Comparison of ENCODE assay signal across 9 mouse cellular contexts in the genomic region with DNA sequence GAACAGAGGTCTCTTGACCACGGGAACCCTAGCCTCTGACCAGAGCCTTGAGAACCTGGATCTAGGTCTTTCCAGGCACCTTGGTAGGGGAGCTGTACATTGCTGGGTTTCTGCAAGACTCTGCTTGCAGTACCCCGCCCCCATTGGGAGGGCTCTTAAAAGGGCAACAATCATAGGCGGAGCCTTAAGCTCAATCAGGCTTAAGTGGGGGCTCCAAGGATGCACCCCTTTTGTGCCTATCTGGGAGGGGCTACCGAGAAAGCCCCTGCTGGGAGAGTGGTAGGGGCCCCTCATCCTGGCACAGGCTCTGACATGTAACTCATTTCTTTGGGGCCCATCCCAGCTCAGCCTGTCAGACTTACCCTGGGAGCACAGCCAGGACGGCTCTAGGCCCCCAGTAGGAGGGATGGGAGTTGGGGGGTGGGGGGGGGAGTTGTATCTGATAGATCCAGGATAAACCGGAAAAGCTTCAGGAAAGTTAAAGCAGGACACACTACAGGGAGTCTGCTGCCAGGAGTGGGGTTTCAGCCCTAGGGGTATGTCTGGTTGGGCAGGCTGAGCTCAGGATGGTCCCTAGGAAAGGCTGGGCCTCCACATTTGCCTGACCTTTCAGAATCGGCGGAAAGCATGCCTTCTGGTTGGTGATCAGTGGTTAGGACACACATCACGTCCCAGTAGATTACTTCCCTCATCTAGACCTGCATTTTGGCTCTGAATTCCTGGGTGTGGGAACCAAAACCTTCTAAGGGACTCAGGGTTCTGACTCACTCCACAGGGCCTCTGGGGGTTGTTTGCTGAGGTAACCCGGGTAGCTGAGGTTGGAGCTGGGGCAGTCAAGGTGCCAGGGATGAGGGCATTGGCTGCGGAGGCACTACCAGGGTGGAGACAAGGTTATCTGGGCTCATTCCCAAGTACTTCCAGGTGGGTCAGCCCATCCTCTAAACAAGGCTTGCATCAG. TPM values are rescaled to one million over a fixed set of nuclear protein-coding genes. Genes with fewer than 3 reads are reported as not detected.
A peak's percentile ranks its signal among the peaks of the same experiment; 100 is the strongest.
DNase-seq lines count a peak whose midpoint lies in the region; ATAC-seq and TF ChIP-seq lines count a peak whose summit lies in the region.
"Had no signal": no experiment of that assay in that cellular context is flagged by ENCODE, and none has a peak within 500 bp of the region (broad histone marks: within the 10 kb centered on the region; RNA-seq: fewer than 3 reads in every experiment).

No protein-coding gene starts in this region.

- H3K4me1 ChIP-seq in forebrain, embryonic 16.5 days (replicated peaks; ENCODE audit: control insufficient read depth, insufficient read depth, low read length): peaks cover 28% of the 10 kb centered on the region
- peaks cover 9% of the 10 kb centered on the region for H3K4me1 ChIP-seq in intestine, embryonic 14.5 days (replicated peaks; ENCODE audit: control insufficient read depth, insufficient read depth, low read length)
- H3K4me1 ChIP-seq in liver, embryonic 12.5 days: peaks cover 11% of the 10 kb centered on the region
- H3K4me1 ChIP-seq in neural tube, embryonic 12.5 days: peaks cover 46% of the 10 kb centered on the region

- H3K36me3 ChIP-seq in forebrain, embryonic 16.5 days (ENCODE audit: control insufficient read depth, insufficient read depth): peaks cover 20% of the 10 kb centered on the region
- H3K36me3 ChIP-seq in intestine, embryonic 14.5 days (ENCODE audit: control insufficient read depth, insufficient read depth, low read length): peaks cover 42% of the 10 kb centered on the region
- peaks cover 43% of the 10 kb centered on the region for H3K36me3 ChIP-seq in liver, embryonic 12.5 days
- peaks cover 35% of the 10 kb centered on the region for H3K36me3 ChIP-seq in neural tube, embryonic 12.5 days

- DNase-seq in layer of hippocampus, adult 2 months (ENCODE audit: low spot score in 2 of 2): peak in 1 of 2 experiments; percentile 65
- no peak for DNase-seq in layer of hippocampus, postnatal 25 days (ENCODE audit: extremely low spot score in 1 of 2, low spot score in 1 of 2)
- DNase-seq in cerebellum, adult 11 months: peak; percentile 63
- DNase-seq in intestine, embryonic 14.5 days (ENCODE audit: low spot score): peak; percentile 81
- DNase-seq in c-Kit-positive CD71-positive TER-119-positive erythroid progenitor cells, embryonic 14.5 days (ENCODE audit: low spot score): no peak

- TF ChIP-seq CTCF in layer of hippocampus, adult 2 months (conservative IDR thresholded peaks at IDR 0.05): no peak

- ATAC-seq in forebrain, embryonic 16.5 days: peak; percentile 83
- ATAC-seq in intestine, embryonic 14.5 days (replicated peaks; ENCODE audit: low FRiP score, low TSS enrichment, low read depth): peak; percentile 77
- peak; percentile 33; the same call in 1 of the 2 replicates for ATAC-seq in liver, embryonic 12.5 days
- peak; percentile 66 for ATAC-seq in neural tube, embryonic 12.5 days (ENCODE audit: low FRiP score, low read depth)

- no peaks in the 10 kb centered on the region for H3K27me3 ChIP-seq in forebrain, embryonic 16.5 days (replicated peaks; ENCODE audit: control insufficient read depth, insufficient read depth, low read length)
- H3K27me3 ChIP-seq in intestine, embryonic 14.5 days (replicated peaks; ENCODE audit: control insufficient read depth, insufficient read depth, low read length): no peaks in the 10 kb centered on the region
- peaks cover 10% of the 10 kb centered on the region; the same call in 1 of the 2 replicates for H3K27me3 ChIP-seq in liver, embryonic 12.5 days (replicated peaks)
- no peaks in the 10 kb centered on the region for H3K27me3 ChIP-seq in neural tube, embryonic 12.5 days (replicated peaks)

- peak overlapping the region; percentile 62 for H3K4me2 ChIP-seq in forebrain, embryonic 16.5 days (ENCODE audit: low read length)
- peak overlapping the region; percentile 39 for H3K4me2 ChIP-seq in intestine, embryonic 14.5 days (ENCODE audit: low read length)
- peak overlapping the region; percentile 30 for H3K4me2 ChIP-seq in liver, embryonic 12.5 days
- peak overlapping the region; percentile 52 for H3K4me2 ChIP-seq in neural tube, embryonic 12.5 days (replicated peaks)

- peak overlapping the region; percentile 51; the same call in 1 of the 2 replicates for H3K27ac ChIP-seq in layer of hippocampus, adult 2 months
- H3K27ac ChIP-seq in forebrain, embryonic 16.5 days (ENCODE audit: low read length): peak overlapping the region; percentile 78
- no peak overlapping the region for H3K27ac ChIP-seq in intestine, embryonic 14.5 days (ENCODE audit: low read depth)
- H3K27ac ChIP-seq in liver, embryonic 12.5 days: no peak overlapping the region
- H3K27ac ChIP-seq in neural tube, embryonic 12.5 days: peak overlapping the region; percentile 33; the same call in 1 of the 2 replicates
- H3K27ac ChIP-seq: macrophage had no signal

- no peaks in the 10 kb centered on the region for H3K9me3 ChIP-seq in forebrain, embryonic 16.5 days (ENCODE audit: control insufficient read depth, low read length)
- no peaks in the 10 kb centered on the region for H3K9me3 ChIP-seq in intestine, embryonic 14.5 days (ENCODE audit: control insufficient read depth, low read length)
- H3K9me3 ChIP-seq in liver, embryonic 12.5 days (replicated peaks): no peaks in the 10 kb centered on the region
- no peaks in the 10 kb centered on the region for H3K9me3 ChIP-seq in neural tube, embryonic 12.5 days

- H3K9ac ChIP-seq in forebrain, embryonic 16.5 days (replicated peaks; ENCODE audit: low read depth, low read length): peak overlapping the region; percentile 44
- no peak overlapping the region for H3K9ac ChIP-seq in intestine, embryonic 14.5 days (ENCODE audit: low read length)
- H3K9ac ChIP-seq in liver, embryonic 12.5 days: no peak overlapping the region
- H3K9ac ChIP-seq in neural tube, embryonic 12.5 days: peak overlapping the region; percentile 42

- H3K4me3 ChIP-seq in layer of hippocampus, adult 2 months: peak overlapping the region; percentile 33
- H3K4me3 ChIP-seq in forebrain, embryonic 16.5 days (replicated peaks; ENCODE audit: low read length): peak overlapping the region; percentile 35
- H3K4me3 ChIP-seq in intestine, embryonic 14.5 days (ENCODE audit: low read depth, low read length): no peak overlapping the region
- no peak overlapping the region for H3K4me3 ChIP-seq in liver, embryonic 12.5 days
- H3K4me3 ChIP-seq in neural tube, embryonic 12.5 days: no peak overlapping the region

- WGBS in forebrain, embryonic 16.5 days: 15% methylated on average over 11 of the region's 11 CpGs
- 25% methylated on average over 11 of the region's 11 CpGs for WGBS in intestine, embryonic 14.5 days
- 27% methylated on average over 11 of the region's 11 CpGs for WGBS in liver, embryonic 12.5 days (ENCODE audit: insufficient replicate concordance)
- 19% methylated on average over 11 of the region's 11 CpGs for WGBS in neural tube, embryonic 12.5 days

RNA-seq across cellular contexts. Expression of a gene that starts 8.8 kb away (rescaled TPM):
- 100 to 1,000 TPM; 185 to 201 TPM for total RNA-seq in layer of hippocampus, adult 2 months (2021)
- total RNA-seq in layer of hippocampus, postnatal 25 days (2021): 100 to 1,000 TPM; 172 to 199 TPM
- 46.7 and 47.3 TPM in 2 replicates for polyA plus RNA-seq in forebrain, embryonic 16.5 days (2015; fragmentation: Nextera tagmentation; extraction: Ambion mirVana)
- polyA plus RNA-seq in intestine, embryonic 14.5 days (2014; fragmentation: Nextera tagmentation; extraction: Ambion mirVana): 7.8 and 7.9 TPM in 2 replicates
- polyA plus RNA-seq in liver, embryonic 12.5 days (2016; fragmentation: Nextera tagmentation; extraction: Ambion mirVana): 0.49 and 0.93 TPM in 2 replicates
- 71.4 and 71.5 TPM in 2 replicates for polyA plus RNA-seq in neural tube, embryonic 12.5 days (2016; fragmentation: Nextera tagmentation; extraction: Ambion mirVana)
- polyA plus RNA-seq: macrophage had no signal

RNA-seq across cellular contexts. Expression of a gene that starts 20.9 kb away (rescaled TPM):
- total RNA-seq in layer of hippocampus, adult 2 months (2021): 100 to 1,000 TPM; 198 to 213 TPM
- 100 to 1,000 TPM; 187 to 207 TPM for total RNA-seq in layer of hippocampus, postnatal 25 days (2021)
- 230 and 238 TPM in 2 replicates for polyA plus RNA-seq in forebrain, embryonic 16.5 days (2015; fragmentation: Nextera tagmentation; extraction: Ambion mirVana)
- 136 and 140 TPM in 2 replicates for polyA plus RNA-seq in intestine, embryonic 14.5 days (2014; fragmentation: Nextera tagmentation; extraction: Ambion mirVana)
- polyA plus RNA-seq in liver, embryonic 12.5 days (2016; fragmentation: Nextera tagmentation; extraction: Ambion mirVana): 132 and 134 TPM in 2 replicates
- 212 and 213 TPM in 2 replicates for polyA plus RNA-seq in neural tube, embryonic 12.5 days (2016; fragmentation: Nextera tagmentation; extraction: Ambion mirVana)

RNA-seq across cellular contexts. Expression of a gene that starts 40.5 kb away (rescaled TPM):
- total RNA-seq in layer of hippocampus, adult 2 months (2021): 10 to 100 TPM; 17.5 to 22.2 TPM
- 10 to 100 TPM; 15.5 to 17.3 TPM for total RNA-seq in layer of hippocampus, postnatal 25 days (2021)
- polyA plus RNA-seq in forebrain, embryonic 16.5 days (2015; fragmentation: Nextera tagmentation; extraction: Ambion mirVana): 29.0 and 29.2 TPM in 2 replicates
- 35.1 and 41.4 TPM in 2 replicates for polyA plus RNA-seq in intestine, embryonic 14.5 days (2014; fragmentation: Nextera tagmentation; extraction: Ambion mirVana)
- 20.2 and 21.2 TPM in 2 replicates for polyA plus RNA-seq in liver, embryonic 12.5 days (2016; fragmentation: Nextera tagmentation; extraction: Ambion mirVana)
- 35.7 and 37.1 TPM in 2 replicates for polyA plus RNA-seq in neural tube, embryonic 12.5 days (2016; fragmentation: Nextera tagmentation; extraction: Ambion mirVana)

RNA-seq across cellular contexts. Expression of a gene that starts 59.4 kb away (rescaled TPM):
- 1 to 10 TPM in 1 of 2 experiments, under 1 TPM in 1; 0.83 to 1.5 TPM for total RNA-seq in layer of hippocampus, adult 2 months (2021)
- 1 to 10 TPM in 1 of 2 experiments, under 1 TPM in 1; 0.49 to 1.1 TPM for total RNA-seq in layer of hippocampus, postnatal 25 days (2021)
- polyA plus RNA-seq in forebrain, embryonic 16.5 days (2015; fragmentation: Nextera tagmentation; extraction: Ambion mirVana): 0.16 TPM in 1 of 2 replicates, not detected in the other
- polyA plus RNA-seq in intestine, embryonic 14.5 days (2014; fragmentation: Nextera tagmentation; extraction: Ambion mirVana): not detected in 2 replicates
- polyA plus RNA-seq in liver, embryonic 12.5 days (2016; fragmentation: Nextera tagmentation; extraction: Ambion mirVana): 0.19 TPM in 1 of 2 replicates, not detected in the other
- 0.25 and 0.26 TPM in 2 replicates for polyA plus RNA-seq in neural tube, embryonic 12.5 days (2016; fragmentation: Nextera tagmentation; extraction: Ambion mirVana)
- polyA plus RNA-seq: macrophage had no signal

Comparison
In these comparisons a context has a peak if more than half of its experiments do, and no peak if none do; other contexts are left out.
1. DNase-seq: peak in cerebellum, adult 11 months (single experiment) and intestine, embryonic 14.5 days (single experiment); none in layer of hippocampus, postnatal 25 days (0 of 2) and c-Kit-positive CD71-positive TER-119-positive erythroid progenitor cells, embryonic 14.5 days (single experiment).
2. H3K27ac ChIP-seq: peak in layer of hippocampus, adult 2 months (single experiment), forebrain, embryonic 16.5 days (single experiment) and neural tube, embryonic 12.5 days (single experiment); none in intestine, embryonic 14.5 days (single experiment) and liver, embryonic 12.5 days (single experiment).
3. H3K4me3 ChIP-seq: peak in layer of hippocampus, adult 2 months (single experiment) and forebrain, embryonic 16.5 days (single experiment); none in intestine, embryonic 14.5 days (single experiment), liver, embryonic 12.5 days (single experiment) and neural tube, embryonic 12.5 days (single experiment).
4. ATAC-seq: peak in every context shown above with its lines; median percentile 83 in forebrain, embryonic 16.5 days; 77 in intestine, embryonic 14.5 days; 66 in neural tube, embryonic 12.5 days; 33 in liver, embryonic 12.5 days.
5. H3K9ac ChIP-seq: peak in forebrain, embryonic 16.5 days (single experiment) and neural tube, embryonic 12.5 days (single experiment); none in intestine, embryonic 14.5 days (single experiment) and liver, embryonic 12.5 days (single experiment).
6. Peak in every context shown above with its lines, with median percentiles within 50 percentile points of each other: H3K4me2 ChIP-seq.